Mouse (Mus musculus) heart, postnatal 0 days (tissue): ENCODE data around the gene Gm37240.

Source experiments
- CTCF ChIP-seq: IDR thresholded peaks from 2 replicates; pipeline ENCODE4 v1.5.1; 2016; ENCODE audit warnings: antibody characterized with exemption, control low read depth, low read depth
- EP300 ChIP-seq: IDR thresholded peaks from 2 replicates; pipeline ENCODE4 v1.6.1; 2016; ENCODE audit warnings: antibody characterized with exemption, low read depth

DNA sequence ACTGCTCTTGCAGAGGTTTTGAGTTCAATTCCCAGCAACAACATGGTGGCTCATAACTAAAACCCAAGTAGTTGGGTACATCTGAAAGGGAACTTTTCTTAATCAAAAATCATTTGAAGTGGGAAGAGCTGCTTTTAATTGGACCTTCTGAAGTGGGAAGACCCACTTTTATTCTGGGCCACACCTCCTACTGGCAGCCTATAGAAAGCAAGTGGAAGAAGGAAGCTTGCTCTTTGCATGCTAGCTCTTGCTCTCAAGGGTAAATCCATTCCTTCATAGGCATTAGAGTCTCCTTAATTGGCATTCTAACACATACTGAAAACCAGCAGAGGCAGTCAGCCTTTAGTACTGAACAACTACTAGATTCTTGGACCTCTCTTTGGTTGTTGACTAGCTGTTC is 1076.5 kb downstream of the Gm37240 start:
- TF ChIP-seq CTCF = no peak
- TF ChIP-seq EP300 = no peak
